Mouse (Mus musculus): ENCODE results near the gene Rest.

Gene Rest

GRCm38 (mm10) chr5:77266066-77266885 is 985 bp downstream of the Rest start:
- no peak for DNase-seq

GRCm38 (mm10) chr5:77266886-77267401 is 1.7 kb downstream of the Rest start:
- DNase-seq, result no peak

DNA sequence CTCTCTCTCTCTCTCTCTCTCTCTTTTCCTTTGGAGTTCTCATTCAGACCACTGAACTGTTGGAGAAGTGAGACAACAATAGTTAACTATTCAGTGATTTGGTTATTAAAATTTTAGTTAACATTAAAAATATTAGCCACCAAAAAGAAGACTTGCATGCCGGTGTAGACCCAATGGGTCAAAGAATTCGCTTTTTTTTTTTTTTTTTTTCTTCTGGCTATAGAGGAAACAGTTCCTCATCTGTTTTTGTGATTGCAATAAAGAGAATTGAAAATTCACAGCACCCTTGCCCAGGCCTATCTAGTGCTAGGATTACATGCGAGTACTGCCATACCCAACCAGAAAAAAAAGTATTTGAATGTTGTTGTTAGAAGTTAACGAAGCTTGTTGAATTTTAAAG is 2.1 kb downstream of the Rest start:
- no peak for DNase-seq

DNA sequence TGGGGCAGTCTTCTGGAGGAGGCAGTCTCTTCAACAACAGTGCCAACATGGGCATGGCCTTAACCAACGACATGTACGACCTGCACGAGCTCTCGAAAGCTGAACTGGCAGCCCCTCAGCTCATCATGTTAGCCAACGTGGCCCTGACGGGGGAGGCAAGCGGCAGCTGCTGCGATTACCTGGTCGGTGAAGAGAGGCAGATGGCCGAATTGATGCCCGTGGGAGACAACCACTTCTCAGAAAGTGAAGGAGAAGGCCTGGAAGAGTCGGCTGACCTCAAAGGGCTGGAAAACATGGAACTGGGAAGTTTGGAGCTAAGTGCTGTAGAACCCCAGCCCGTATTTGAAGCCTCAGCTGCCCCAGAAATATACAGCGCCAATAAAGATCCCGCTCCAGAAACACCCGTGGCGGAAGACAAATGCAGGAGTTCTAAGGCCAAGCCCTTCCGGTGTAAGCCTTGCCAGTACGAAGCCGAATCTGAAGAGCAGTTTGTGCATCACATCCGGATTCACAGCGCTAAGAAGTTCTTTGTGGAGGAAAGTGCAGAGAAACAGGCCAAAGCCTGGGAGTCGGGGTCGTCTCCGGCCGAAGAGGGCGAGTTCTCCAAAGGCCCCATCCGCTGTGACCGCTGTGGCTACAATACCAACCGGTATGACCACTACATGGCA is 2.8 kb downstream of the Rest start:
- no peak for DNase-seq

- no peak for DNase-seq
These were observed 4.1 kb downstream of the Rest start for GRCm38 (mm10) chr5:77269399-77269798.

GRCm38 (mm10) chr5:77273151-77273550 is 7.9 kb downstream of the Rest start:
- DNase-seq, result no peak

DNA sequence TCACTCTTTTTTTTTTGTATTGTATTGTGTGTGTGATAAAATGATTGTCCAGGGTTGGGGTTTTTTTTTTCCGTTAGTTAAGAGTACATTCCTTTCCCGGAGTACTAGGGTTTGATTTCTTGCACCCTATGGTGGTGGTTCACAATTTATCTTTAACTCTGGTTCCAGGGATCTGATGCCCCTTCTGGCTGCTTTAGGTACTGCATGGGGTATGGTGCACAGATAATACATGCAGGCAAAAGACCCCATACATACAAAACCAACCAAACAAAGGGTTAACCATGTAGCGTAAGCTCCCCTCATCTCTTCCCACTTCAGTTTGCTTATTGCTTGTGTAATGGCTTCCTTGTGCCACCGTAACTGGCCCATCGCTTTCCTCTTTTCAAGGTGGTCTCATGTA is 10.7 kb downstream of the Rest start:
- no peak for DNase-seq

DNA sequence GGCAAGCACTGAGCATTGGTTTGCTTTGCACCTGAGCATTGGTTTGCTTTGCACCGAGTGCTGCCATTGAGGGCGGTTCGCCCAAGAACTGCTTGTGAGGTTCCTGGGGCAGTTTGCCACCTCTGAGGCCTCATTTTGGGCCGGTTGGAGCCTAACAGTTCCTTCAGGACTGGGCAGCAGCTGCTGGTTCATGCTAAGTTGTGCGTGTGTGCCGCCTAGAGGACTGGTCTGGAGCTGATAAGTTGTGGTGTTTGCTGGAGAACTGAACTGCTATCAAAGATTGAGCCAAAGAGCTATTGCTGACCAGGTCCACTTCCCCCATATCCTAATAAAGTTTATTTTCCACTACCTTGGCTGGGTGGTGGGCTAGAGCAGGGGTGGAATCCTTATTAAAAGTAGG is 11.9 kb downstream of the Rest start:
- DNase-seq, result no peak

DNA sequence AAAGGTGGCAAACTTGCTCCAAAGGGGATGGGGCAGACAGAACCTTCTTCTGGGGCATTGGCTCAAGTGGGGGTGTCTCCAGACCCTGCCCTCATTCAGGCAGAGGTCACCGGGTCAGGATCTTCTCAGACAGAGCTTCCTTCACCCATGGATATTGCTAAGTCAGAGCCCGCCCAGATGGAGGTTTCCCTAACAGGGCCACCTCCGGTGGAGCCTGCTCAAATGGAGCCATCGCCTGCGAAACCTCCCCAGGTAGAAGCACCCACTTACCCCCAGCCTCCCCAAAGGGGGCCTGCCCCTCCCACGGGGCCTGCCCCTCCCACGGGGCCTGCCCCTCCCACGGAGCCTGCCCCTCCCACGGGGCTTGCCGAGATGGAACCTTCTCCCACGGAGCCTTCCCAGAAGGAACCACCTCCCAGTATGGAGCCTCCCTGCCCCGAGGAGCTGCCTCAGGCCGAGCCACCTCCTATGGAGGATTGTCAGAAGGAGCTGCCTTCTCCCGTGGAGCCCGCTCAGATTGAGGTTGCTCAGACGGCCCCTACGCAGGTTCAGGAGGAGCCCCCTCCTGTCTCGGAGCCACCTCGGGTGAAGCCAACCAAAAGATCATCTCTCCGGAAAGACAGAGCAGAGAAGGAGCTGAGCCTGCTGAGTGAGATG is 16.4 kb downstream of the Rest start:
- DNase-seq, result peak; percentile 20

DNA sequence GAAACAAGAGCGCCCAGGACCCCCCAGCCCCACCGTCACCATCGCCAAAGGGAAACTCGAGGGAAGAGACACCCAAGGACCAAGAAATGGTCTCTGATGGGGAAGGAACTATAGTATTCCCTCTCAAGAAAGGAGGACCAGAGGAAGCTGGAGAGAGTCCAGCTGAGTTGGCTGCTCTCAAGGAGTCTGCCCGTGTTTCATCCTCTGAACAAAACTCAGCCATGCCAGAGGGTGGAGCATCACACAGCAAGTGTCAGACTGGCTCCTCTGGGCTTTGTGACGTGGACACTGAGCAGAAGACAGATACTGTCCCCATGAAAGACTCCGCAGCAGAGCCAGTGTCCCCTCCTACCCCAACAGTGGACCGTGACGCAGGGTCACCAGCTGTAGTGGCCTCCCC is 17.0 kb downstream of the Rest start:
- peak; percentile 48 for DNase-seq

- DNase-seq, result no peak
These were observed 20.4 kb downstream of the Rest start for GRCm38 (mm10) chr5:77285685-77286084.

GRCm38 (mm10) chr5:77286904-77287303 is 21.6 kb downstream of the Rest start:
- DNase-seq, result no peak

DNA sequence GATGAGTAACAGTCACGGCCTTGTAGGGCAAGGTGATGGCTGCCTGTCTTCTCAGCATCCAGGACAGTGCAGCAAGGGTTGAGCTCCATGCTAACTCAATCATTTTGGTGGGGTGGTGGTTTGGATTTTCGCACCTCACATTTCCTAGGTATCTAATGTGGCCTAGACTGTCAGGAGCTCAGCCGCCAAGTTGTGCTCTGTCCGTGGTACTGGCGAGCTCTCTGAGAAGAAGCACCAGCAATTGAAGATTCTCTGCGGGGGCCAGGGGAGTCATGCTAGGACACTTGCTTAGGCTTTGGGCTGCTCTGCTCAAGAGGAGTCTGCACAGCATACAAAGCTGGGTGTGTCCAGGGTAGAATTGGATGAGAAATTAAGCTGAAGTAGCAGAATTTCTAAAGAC is 22.6 kb downstream of the Rest start:
- DNase-seq, result no peak

DNA sequence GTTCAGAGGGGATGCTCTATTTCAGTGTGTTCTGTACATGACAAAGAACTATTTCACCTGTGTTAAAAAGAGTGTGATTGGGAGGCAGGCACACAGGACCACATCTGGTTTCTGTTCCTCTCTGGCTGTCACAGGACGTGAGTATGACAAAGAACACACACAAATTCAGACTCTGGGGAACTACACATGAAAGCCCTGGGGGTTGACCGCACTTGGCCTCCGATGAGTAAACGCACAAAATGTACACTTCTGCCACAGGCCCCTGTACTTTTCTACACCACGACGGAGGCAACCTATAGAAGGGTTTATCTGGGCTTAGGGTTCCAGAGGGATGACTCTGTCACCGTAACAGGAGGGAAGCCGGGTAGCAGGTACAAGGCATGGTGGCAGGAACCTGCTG is 24.4 kb downstream of the Rest start:
- no peak for DNase-seq

GRCm38 (mm10) chr5:77290606-77291005 is 25.3 kb downstream of the Rest start:
- DNase-seq, result no peak

DNA sequence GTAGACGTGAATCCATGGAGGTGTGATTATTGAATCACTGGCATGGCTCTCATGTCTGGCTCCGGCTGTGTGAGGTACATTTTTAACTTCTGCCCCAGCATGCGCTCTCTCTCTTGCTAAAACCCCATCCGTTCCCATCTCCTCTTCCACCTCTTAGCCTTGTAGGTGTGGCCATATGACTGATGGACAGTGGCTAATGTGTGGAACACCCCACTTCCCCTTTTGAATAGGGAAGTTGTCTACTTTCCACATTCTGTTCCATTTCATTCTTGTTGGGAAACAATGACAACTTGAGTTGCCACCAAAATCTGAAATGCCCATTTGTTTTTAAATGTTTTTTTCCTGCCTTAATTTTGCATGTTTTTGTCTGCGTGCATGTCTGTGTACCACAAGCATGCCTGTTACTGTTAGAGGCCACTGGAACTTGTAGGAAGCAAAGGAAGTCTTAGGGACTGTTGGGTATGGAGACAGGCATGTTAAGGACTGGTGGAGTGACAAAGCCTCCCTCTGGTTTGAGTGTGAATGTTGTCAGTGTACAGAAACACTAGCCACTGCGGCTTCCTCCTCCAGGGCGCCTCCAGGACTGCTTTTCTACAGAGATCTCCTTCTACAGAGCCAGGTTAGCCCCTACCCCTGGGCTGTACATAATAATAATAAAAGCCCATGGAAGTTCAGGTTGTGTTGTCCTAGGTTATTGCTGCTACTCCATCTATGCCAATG is 27.7 kb downstream of the Rest start:
- no peak for DNase-seq

- no peak for DNase-seq
These were observed 34.2 kb downstream of the Rest start for GRCm38 (mm10) chr5:77299486-77299885.

DNA sequence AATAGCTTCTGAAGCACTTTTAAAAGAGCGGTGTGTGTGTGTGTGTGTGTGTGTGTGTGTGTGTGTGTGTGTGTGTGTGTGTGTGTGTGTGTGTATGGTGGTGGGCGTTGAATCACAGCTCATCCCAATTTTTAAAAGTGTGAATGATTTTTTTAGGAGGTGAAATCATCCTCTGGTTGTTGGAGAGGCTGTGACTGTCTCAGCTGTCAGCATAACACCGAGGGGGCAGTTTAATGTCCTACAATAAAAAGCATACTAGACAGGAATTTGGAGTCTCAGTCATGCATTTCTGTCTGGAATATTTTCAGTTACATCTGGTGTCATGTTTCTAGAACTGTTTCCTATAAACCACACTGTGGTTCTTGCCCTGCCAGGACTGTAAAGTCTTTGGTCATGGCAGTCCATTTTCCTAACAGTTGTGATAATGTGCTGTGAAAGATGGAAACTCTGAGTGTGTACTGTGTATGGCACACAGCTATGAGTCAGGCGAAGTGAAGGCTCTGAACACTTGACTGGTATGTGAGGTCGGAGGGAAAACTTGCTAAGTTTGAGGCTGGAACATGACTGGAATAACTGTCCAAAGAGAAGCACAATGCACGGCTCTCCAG is 36.1 kb downstream of the Rest start:
- DNase-seq, result no peak

DNA sequence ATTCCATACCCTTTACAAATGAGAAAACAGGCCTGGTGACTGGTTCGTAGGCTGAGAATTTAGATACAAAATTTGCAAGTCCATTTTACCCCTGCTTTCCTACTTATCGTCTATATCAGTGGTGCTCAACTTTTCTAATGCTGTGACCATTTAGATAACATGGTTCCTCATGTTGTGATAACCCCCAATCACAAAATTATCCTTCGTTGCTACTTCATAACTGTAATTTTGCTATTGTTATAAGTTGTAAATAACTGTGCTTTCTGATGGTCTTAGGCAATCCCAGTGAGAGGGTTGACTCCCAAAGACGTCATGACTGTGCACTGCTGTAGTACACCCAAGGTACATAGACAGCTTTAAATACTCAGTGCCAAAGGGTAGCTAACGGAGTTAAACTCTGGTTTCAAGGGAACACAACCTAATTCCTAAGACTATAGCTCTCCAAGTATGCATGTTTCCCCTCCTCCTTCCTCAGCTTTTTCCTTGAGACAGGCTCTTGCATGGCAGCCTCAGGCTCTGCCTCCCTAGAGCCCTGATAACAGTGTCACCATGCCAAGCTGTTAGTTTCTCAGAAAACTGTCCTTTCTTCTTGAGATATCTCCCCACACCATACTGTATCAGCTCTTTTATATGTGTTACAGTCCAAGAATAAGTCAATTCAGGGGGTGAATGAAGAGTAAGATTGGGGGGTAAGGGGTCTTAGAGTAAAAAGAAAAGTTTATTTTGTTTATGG is 42.7 kb downstream of the Rest start:
- no peak for DNase-seq

- no peak for DNase-seq
These were observed 44.0 kb downstream of the Rest start for GRCm38 (mm10) chr5:77309051-77309906.
